Mouse (Mus musculus) ZHBTc4 (cell line): ENCODE data around the gene Gm13289.
"Not testable (repeated sequence)": the region's sequence is repeated elsewhere in the genome, so short reads cannot be mapped to it uniquely, and the experiment has no call there.

Experiments used
- DNase-seq: peaks from one replicate; pipeline ENCODE4 v3.0.0-alpha.2; 2011; ENCODE audit warnings: low read depth, low spot score

The Gm13289 gene

DNA sequence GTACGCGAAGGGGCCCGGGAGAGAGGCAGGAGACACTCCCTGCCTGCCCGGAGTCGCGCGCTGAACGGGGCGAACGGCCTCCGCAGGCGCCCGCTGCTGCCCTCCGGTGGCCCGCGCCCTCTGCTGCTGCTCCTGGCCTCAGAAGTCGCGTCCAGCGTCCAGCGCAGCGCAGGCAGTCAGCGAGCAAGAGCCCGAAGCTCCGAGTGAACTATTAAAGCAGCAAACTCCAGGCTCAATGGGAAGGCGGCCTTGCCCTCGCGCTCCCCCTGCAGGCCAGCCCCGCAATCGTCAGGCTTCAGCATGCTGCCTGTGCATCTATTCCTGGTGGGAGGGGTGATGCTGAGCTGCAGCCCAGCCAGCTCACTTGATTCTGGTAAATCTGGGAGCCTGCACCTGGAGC, at the start of gene Gm13289:
TSS of gene Gm13289 (plus strand) at position 301 of the 400 bp plus-strand sequence.
- DNase-seq: not testable (repeated sequence)

DNA sequence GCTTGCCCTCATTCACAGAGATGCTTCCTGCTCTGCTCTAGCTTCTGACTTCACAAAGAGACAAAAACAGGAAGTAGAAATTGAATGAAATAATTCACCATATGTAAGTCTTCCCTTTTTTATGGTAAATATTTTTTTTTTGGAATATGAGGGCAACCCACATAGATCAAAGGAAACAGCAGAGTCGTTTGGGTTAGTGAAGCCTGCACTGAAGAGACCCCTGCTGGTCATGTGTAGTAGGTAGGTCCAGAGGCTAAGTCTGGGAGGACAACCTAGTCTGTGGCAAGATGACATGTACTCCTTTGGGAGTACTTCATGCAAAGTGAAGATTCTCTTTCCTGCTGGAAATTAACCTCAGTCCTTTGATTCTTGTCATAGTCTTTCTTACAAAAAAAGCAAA, 49.4 kb upstream of the Gm13289 start:
- no peak for DNase-seq

DNA sequence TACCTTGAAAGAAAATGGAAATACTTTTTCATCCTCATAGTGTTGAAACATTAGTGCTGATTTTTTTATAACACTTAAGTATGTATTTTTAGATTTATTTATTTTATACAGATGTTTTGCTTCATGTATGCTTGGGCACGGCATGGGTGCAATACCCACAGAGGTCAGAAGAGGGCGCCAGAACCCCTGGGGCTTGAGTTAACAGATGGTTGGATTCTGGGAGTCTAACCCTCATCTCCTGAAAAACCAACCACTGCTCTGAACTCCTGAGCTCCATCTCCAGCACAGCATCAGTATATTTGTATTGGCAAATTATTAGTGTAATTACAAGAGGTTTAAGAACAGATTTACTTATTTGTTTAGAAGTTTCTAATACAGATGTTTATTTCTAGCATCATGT, 38.2 kb upstream of the Gm13289 start:
- DNase-seq: peak; percentile 78

DNA sequence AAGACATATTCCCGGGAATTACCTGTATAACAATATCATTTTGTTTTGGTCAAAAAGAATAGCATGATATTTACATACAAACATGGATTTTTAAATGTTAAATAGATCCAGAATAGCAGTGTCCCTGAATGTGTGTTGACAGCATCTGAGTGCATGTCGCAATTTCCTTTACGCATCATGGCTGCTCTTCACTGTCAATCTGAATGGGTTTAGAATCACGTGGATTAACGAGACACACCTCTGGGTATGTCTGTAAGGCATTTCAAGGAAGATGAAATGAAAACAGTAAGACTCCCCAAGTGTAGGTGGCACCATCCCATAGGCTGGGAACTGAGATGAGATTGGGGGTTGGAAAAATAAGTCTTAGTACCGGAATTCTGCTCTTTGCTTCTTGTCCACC, 37.7 kb upstream of the Gm13289 start:
- no peak for DNase-seq

DNA sequence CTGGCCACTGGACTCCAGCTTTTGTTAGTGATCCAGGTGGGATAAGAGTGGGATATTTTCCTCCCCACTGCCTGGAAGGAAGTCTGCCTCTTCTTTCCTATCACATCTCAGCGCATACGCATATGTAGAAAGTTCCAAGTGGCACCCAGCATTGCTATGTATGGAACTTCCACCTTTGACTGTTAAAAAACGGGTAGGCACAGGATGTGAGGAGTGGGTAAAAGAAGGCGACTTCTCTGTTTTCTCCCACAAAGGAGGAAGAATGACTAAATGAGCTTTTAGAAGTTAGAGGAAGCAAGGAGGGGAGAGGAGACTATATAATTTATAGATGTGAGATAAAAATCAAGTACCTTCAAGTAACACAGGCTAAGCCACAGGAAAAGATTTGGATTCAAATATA, 35.3 kb upstream of the Gm13289 start:
- DNase-seq: no peak

DNA sequence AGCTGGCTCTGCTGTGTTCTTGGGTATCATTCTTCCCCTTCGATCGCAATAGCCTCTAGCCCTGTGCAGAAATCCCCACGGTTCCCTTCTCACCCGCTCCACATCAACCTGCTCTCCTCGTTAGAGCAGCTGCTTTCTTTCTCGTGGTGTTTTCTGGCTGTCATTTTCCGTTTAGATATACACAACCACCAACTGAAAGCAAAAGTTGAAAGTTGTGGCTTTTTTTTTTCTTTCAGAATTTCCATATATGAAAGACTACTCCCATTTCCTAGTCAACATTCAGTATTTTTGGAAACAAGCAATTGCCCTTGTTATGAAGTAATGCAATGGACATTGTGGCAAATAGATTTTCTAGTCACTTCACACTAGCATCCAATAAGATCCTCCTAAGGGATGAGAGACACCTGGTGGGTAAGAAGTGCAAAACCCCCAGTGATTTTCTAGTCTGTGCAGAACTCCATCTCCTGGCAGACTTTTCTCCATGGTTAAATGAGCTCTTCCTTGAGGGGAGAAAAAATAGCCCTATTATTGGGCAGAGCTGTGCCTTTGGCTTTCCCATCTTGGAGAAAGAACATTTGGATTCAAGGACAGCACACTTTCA, 33.9 kb upstream of the Gm13289 start:
- no peak for DNase-seq

DNA sequence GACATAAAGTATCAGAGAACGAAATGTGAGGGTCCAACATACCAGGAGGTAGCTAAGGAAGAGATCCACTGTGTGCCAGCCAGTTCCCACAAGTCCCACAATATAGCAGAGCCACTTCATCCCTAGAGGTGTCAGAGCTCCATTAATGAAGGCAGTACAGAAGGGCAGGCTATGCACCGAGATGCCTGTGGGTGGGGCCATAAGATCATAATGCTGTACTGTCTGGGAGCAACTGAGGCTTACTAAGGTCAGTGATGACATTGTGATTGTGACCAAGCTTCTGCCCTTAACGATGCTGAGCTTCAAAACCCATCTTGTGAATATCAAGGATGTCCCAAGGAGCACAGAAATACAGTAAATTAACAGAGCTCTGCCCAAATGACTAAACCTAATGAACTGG, 32.5 kb upstream of the Gm13289 start:
- no peak for DNase-seq

DNA sequence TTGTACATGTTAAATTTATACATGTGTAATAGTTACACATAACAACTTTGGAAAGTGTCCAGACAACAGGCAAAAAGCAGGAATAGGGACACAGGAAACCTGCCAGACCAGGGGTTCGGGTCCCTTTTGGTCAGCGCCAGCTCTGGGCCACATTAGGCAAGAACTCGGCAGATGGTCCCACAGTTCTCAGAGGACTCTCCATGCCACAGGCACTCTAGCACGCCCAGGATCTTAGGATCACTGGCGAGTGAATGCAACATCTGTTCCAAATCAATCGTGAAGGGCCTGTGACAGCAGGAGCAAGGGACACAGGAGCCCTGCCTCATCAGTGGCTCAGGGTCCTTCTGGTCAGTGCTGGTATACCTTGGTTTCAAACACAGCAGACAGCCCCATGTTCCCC, 26.8 kb upstream of the Gm13289 start:
- no peak for DNase-seq

DNA sequence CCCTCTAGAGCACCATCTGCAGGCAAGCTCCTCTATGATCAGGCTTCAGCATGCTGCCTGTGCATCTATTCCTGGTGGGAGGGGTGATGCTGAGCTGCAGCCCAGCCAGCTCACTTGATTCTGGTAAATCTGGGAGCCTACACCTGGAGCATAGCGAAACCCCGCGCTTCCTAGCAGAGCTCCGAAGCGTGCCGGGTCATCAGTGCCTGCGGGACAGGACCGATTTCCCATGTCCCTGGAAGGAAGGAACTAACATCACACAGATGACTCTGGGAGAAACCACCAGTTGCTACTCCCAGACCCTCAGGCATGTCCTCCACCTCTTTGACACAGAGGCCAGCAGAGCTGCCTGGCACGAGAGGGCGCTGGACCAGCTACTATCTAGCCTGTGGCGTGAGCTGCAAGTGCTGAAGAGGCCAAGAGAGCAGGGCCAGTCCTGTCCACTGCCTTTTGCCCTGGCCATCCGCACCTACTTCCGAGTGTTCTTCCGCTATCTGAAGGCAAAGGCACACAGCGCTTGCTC, 21.8 kb upstream of the Gm13289 start, which contains the start of gene Gm13271:
TSS of gene Gm13271 (plus strand) at position 51 of the 523 bp plus-strand sequence.
- not testable (repeated sequence) for DNase-seq

DNA sequence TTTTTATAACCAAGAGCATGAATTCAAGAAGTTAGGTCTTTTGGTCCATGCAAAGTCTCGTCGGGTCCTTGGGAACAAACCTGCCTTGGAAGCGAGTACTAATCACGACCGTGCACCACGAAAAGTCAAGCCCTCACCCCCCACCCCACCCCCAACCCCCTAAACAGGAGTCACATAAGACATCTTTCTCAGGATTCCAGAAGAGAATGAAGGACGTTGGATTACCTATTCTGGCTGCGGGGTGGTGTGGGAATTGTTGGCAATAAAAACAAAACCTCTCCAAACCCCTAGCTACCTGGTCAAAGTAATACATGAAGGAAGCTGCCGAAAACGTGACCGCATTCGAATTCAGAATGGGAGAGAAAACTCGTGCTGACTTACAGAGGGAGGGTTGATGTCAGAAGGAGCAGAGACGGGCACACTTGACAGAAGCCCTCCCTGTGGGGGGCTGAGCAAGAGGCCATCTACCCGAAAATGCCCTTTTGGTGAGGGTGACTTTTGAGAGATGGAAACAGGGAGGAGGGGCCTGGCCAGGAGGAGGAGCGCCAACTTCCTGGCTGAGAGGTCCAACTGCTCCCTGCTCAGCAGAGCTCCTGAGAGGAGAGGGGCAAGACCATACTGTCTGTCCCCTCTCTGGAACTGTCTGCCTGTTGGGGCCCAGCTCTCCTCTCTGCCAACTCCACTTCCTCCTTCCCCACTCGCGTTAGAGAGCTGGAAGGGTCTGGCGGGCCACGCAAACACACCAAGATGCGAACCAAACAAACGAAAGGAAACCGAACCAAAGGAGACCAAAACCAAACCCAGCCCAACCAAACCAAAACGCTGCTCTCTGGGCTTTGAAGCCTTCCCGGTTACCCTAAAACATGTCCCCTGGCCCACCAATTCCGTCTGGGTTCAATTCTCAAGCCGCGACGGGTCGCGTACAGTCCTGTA, 19.9 kb upstream of the Gm13289 start:
- DNase-seq: not testable (repeated sequence)

DNA sequence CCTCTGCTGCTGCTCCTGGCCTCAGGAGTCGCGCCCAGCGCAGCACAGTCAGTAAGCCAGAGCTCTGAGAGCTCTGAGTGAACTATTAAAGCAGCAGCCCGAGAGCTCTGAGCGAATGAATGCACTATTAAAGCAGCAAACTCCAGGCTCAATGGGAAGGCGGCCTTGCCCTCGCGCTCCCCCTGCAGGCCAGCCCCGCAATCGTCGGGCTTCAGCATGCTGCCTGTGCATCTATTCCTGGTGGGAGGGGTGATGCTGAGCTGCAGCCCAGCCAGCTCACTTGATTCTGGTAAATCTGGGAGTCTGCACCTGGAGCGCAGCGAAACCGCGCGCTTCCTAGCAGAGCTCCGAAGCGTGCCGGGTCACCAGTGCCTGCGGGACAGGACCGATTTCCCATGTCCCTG, 19.1 kb upstream of the Gm13289 start:
- not testable (repeated sequence) for DNase-seq

DNA sequence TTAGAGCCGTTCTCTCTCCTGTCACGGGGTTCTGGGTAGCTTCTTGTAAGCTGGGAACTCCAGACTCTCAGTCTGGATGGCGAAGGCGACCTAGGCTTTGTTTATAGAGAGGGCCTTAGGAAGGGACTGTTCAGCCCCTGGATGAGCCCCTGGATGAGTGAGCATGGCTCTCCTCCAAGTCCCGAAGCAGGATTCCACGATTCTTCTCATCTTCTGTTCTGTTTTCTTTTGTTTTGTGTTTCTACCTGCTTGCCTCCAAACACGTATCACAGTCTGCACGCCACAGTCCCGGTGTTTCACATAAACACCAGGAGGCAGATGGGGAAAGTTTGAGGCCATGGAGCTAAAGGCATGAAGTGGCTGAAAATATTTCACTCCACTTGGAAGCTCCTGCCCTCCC, 18.0 kb upstream of the Gm13289 start:
- DNase-seq: not testable (repeated sequence)

DNA sequence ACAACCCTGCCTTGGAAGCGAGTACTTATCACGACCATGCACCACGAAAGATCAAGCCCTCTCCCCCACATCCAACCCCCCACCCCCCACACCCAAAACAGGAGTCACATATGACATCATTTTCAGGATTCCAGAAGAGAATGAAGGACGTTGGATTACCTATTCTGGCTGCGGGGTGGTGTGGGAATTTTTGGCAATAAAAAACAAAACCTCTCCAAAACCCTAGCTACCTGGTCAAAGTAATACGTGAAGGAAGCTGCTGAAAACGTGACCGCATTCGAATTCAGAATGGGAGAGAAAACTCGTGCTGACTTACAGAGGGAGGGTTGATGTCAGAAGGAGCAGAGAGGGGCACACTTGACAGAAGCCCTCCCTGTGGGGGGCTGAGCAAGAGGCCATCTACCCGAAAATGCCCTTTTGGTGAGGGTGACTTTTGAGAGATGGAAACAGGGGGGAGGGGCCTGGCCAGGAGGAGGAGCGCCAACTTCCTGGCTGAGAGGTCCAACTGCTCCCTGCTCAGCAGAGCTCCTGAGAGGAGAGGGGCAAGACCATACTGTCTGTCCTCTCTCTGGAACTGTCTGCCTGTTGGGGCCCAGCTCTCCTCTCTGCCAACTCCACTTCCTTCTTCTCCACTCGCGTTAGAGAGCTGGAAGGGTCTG, 17.0 kb upstream of the Gm13289 start, which contains the start of gene Gm13283:
TSS of gene Gm13283 (plus strand) at position 510 of the 659 bp plus-strand sequence.
- DNase-seq: not testable (repeated sequence)

DNA sequence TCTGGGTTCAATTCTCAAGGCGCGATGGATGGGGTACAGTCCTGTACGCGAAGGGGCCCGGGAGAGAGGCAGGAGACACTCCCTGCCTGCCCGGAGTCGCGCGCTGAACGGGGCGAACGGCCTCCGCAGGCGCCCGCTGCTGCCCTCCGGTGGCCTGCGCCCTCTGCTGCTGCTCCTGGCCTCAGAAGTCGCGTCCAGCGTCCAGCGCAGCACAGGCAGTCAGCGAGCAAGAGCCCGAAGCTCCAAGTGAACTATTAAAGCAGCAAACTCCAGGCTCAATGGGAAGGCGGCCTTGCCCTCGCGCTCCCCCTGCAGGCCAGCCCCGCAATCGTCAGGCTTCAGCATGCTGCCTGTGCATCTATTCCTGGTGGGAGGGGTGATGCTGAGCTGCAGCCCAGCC, 16.3 kb upstream of the Gm13289 start:
- DNase-seq: not testable (repeated sequence)

DNA sequence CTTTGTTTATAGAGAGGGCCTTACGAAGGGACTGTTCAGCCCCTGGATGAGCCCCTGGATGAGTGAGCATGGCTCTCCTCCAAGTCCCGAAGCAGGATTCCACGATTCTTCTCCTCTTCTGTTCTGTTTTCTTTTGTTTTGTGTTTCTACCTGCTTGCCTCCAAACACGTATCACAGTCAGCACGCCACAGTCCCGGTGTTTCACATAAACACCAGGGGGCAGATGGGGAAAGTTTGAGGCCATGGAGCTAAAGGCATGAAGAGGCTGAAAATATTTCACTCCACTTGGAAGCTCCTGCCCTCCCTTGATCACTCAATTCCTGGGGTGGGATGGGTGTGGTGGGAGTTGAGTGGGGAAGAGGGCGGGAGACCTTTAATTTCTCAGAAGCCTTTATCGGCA, 14.9 kb upstream of the Gm13289 start:
- not testable (repeated sequence) for DNase-seq

DNA sequence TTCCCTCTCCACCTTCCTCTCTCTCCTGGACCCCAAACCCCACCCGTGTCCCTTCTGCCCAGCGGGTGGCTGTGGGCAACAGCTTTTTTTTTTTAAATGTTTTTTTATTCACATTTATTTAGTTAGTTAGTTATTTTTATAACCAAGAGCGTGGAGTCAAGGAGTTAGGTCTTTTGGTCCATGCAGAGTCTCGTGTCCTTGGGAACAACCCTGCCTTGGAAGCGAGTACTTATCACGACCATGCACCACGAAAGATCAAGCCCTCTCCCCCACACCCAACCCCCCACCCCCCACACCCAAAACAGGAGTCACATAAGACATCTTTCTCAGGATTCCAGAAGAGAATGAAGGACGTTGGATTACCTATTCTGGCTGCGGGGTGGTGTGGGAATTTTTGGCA, 14.4 kb upstream of the Gm13289 start:
- DNase-seq: not testable (repeated sequence)

DNA sequence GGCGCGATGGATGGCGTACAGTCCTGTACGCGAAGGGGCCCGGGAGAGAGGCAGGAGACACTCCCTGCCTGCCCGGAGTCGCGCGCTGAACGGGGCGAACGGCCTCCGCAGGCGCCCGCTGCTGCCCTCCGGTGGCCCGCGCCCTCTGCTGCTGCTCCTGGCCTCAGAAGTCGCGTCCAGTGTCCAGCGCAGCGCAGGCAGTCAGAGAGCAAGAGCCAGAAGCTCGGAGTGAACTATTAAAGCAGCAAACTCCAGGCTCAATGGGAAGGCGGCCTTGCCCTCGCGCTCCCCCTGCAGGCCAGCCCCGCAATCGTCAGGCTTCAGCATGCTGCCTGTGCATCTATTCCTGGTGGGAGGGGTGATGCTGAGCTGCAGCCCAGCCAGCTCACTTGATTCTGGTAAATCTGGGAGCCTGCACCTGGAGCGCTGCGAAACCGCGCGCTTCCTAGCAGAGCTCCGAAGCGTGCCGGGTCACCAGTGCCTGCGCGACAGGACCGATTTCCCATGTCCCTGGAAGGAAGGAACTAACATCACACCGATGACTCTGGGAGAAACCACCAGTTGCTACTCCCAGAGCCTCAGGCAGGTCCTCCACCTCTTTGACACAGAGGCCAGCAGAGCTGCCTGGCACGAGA, 13.2 kb upstream of the Gm13289 start:
- DNase-seq: not testable (repeated sequence)

DNA sequence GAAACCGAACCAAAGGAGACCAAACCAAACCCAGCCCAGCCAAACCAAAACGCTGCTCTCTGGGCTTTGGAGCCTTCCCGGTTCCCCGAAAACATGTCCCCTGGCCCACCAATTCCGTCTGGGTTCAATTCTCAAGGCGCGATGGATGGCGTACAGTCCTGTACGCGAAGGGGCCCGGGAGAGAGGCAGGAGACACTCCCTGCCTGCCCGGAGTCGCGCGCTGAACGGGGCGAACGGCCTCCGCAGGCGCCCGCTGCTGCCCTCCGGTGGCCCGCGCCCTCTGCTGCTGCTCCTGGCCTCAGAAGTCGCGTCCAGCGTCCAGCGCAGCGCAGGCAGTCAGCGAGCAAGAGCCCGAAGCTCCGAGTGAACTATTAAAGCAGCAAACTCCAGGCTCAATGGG, 3.2 kb upstream of the Gm13289 start, which contains the start of gene Gm13290:
TSS of gene Gm13290 (plus strand) at position 301 of the 400 bp plus-strand sequence.
- DNase-seq: not testable (repeated sequence)

DNA sequence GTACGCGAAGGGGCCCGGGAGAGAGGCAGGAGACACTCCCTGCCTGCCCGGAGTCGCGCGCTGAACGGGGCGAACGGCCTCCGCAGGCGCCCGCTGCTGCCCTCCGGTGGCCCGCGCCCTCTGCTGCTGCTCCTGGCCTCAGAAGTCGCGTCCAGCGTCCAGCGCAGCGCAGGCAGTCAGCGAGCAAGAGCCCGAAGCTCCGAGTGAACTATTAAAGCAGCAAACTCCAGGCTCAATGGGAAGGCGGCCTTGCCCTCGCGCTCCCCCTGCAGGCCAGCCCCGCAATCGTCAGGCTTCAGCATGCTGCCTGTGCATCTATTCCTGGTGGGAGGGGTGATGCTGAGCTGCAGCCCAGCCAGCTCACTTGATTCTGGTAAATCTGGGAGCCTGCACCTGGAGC, 2.8 kb downstream of the Gm13289 start, which contains the start of gene Gm13272:
TSS of gene Gm13272 (plus strand) at position 301 of the 400 bp plus-strand sequence.
- DNase-seq: not testable (repeated sequence)

DNA sequence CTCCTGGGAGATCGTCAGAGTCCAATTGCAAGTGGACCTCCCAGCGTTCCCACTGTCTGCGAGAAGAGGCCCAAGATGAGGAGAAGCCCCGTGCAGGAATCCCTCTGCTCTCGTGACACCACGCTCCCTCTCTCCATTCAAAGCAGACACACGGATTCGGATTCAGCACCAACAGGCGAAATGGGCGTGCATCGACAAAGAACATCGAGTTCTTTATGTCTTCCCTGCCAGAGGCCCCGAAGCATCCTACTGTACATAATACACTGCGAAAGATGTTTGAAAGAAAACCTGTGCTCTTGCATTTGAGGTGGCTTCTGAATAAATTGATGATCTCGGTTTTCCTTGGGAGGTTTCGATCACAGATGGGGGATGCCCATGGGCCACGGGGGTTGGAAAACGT, 3.6 kb downstream of the Gm13289 start:
- DNase-seq: not testable (repeated sequence)

DNA sequence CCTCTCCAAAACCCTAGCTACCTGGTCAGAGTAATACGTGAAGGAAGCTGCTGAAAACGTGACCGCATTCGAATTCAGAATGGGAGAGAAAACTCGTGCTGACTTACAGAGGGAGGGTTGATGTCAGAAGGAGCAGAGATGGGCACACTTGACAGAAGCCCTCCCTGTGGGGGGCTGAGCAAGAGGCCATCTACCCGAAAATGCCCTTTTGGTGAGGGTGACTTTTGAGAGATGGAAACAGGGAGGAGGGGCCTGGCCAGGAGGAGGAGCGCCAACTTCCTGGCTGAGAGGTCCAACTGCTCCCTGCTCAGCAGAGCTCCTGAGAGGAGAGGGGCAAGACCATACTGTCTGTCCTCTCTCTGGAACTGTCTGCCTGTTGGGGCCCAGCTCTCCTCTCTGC, 5.1 kb downstream of the Gm13289 start, which contains the start of gene Ifnz:
TSS of gene Ifnz (plus strand) at position 301 of the 400 bp plus-strand sequence.
- DNase-seq: not testable (repeated sequence)
